Mouse (Mus musculus) gastrocnemius, postnatal 36 days (tissue): ENCODE measurements at regions not wholly inside any gene's neighbourhood (a gene's known extent, or its start where the extent isn't known, plus 50 kb on each side); places are given as distances from the start of the nearest gene placed in this dataset.
"Not testable (repeated sequence)": the region's sequence is repeated elsewhere in the genome, so short reads cannot be mapped to it uniquely, and the experiment has no call there.

Experiments used
- DNase-seq, 2 experiments: peaks; one replicate each; pipeline ENCODE4 v3.0.0; 2022
- intact Hi-C: fragments of 180-260 bp; cut with DNase I; formaldehyde crosslinking; loops from one replicate; pipeline ENCODE4 v1.15.1; 2025

- DNase-seq: peak; percentile 68 to 80
- intact Hi-C loops: loop anchor here (5.0 kb wide), 2 partner anchors 176 to 201 kb away; no protein-coding TSS in a partner anchor
Measured at GRCm38 (mm10) chr10:19491513-19492380, 100.0 kb upstream of the Ifngr1 start.

- no peak for DNase-seq
- intact Hi-C loops: loop anchor here (5.0 kb wide), 2 partner anchors 173 to 198 kb away; no protein-coding TSS in a partner anchor
Measured at GRCm38 (mm10) chr10:19494461-19495105, 97.2 kb upstream of the Ifngr1 start.

GRCm38 (mm10) chr10:19498112-19498511, 93.6 kb upstream of the Ifngr1 start:
- DNase-seq: no peak
- intact Hi-C loops: no loop called here

- intact Hi-C loops: no loop called here
- DNase-seq: no peak
Measured at GRCm38 (mm10) chr10:19502874-19503273, 88.9 kb upstream of the Ifngr1 start.

- no peak for DNase-seq
- intact Hi-C loops: no loop called here
Measured at GRCm38 (mm10) chr10:19503846-19504765, 87.6 kb upstream of the Ifngr1 start.

GRCm38 (mm10) chr10:19505174-19505573, 86.6 kb upstream of the Ifngr1 start:
- DNase-seq: no peak
- intact Hi-C loops: no loop called here

GRCm38 (mm10) chr10:19505979-19506378, 85.8 kb upstream of the Ifngr1 start:
- DNase-seq: no peak
- intact Hi-C loops: no loop called here

- DNase-seq: peak in 1 of 2 experiments; percentile 16
- intact Hi-C loops: no loop called here
Measured at GRCm38 (mm10) chr10:19506434-19506833, 85.3 kb upstream of the Ifngr1 start.

- intact Hi-C loops: no loop called here
- no peak for DNase-seq
Measured at GRCm38 (mm10) chr10:19508221-19508745, 83.5 kb upstream of the Ifngr1 start.

- DNase-seq: no peak
- intact Hi-C loops: loop anchor here (10.0 kb wide), 1 partner anchor 495 kb away; the partner anchor contains the start of gene Tnfaip3
Measured at GRCm38 (mm10) chr10:19510047-19510446, 81.7 kb upstream of the Ifngr1 start.

- not testable (repeated sequence) for DNase-seq
- intact Hi-C loops: loop anchor here (10.0 kb wide), 1 partner anchor 500 kb away; the partner anchor contains the start of gene Tnfaip3
Measured at GRCm38 (mm10) chr10:19514366-19514765, 77.4 kb upstream of the Ifngr1 start.

- intact Hi-C loops: loop anchor here (10.0 kb wide), 1 partner anchor 500 kb away; the partner anchor contains the start of gene Tnfaip3
- no peak for DNase-seq
Measured at GRCm38 (mm10) chr10:19514837-19515236, 76.9 kb upstream of the Ifngr1 start.

GRCm38 (mm10) chr10:19516011-19516410, 75.7 kb upstream of the Ifngr1 start:
- intact Hi-C loops: loop anchor here (10.0 kb wide), 1 partner anchor 501 kb away; the partner anchor contains the start of gene Tnfaip3
- DNase-seq: no peak

GRCm38 (mm10) chr10:19517093-19517492, 74.7 kb upstream of the Ifngr1 start:
- intact Hi-C loops: loop anchor here (10.0 kb wide), 1 partner anchor 502 kb away; the partner anchor contains the start of gene Tnfaip3
- DNase-seq: no peak

- no peak for DNase-seq
Measured at GRCm38 (mm10) chr10:19518763-19519162, 73.0 kb upstream of the Ifngr1 start.

GRCm38 (mm10) chr10:19522198-19522597, 69.6 kb upstream of the Ifngr1 start:
- DNase-seq: no peak
- intact Hi-C loops: loop anchor here (5.0 kb wide), 2 partner anchors 280 to 605 kb away; no protein-coding TSS in a partner anchor

More at GRCm38 (mm10) chr10:19518763-19519162, 73.0 kb upstream of the Ifngr1 start:
- intact Hi-C loops: loop anchor here (10.0 kb wide), 1 partner anchor 504 kb away; the partner anchor contains the start of gene Tnfaip3

GRCm38 (mm10) chr10:19525939-19526338, 65.8 kb upstream of the Ifngr1 start:
- no peak for DNase-seq
- intact Hi-C loops: no loop called here

GRCm38 (mm10) chr10:19526353-19526752, 65.4 kb upstream of the Ifngr1 start:
- intact Hi-C loops: no loop called here

GRCm38 (mm10) chr10:19529655-19530054, 62.1 kb upstream of the Ifngr1 start:
- DNase-seq: no peak
- intact Hi-C loops: no loop called here

More at GRCm38 (mm10) chr10:19526353-19526752, 65.4 kb upstream of the Ifngr1 start:
- no peak for DNase-seq

- intact Hi-C loops: no loop called here
- no peak for DNase-seq
Measured at GRCm38 (mm10) chr10:19530056-19530455, 61.7 kb upstream of the Ifngr1 start.
